Mouse (Mus musculus) liver (tissue): ENCODE results near the gene Gm14180.
"Not testable (repeated sequence)": the region's sequence is repeated elsewhere in the genome, so short reads cannot be mapped to it uniquely, and the experiment has no call there.

Source experiments
- DNase-seq: peaks from one replicate; pipeline ENCODE4 v3.0.0-alpha.2; 2020; ENCODE audit warnings: mixed read lengths

Gene Gm14180

GRCm38 (mm10) chr11:99734190-99734589 is at the start of gene Gm14180:
TSS of gene Gm14180 (minus strand) at chr11:99734290.
- DNase-seq: no peak

- DNase-seq: no peak
Measured at GRCm38 (mm10) chr11:99780604-99781003, 46.5 kb upstream of the Gm14180 start, which contains the start of gene Krtap4-8. TSS of gene Krtap4-8 (minus strand) at chr11:99780704.

GRCm38 (mm10) chr11:99778401-99778800 is 44.3 kb upstream of the Gm14180 start:
- no peak for DNase-seq

GRCm38 (mm10) chr11:99772813-99773212 is 38.7 kb upstream of the Gm14180 start, which contains the start of gene Gm11595:
TSS of gene Gm11595 (minus strand) at chr11:99772913.
- not testable (repeated sequence) for DNase-seq

GRCm38 (mm10) chr11:99768410-99768809 is 34.3 kb upstream of the Gm14180 start:
- DNase-seq: no peak

- DNase-seq: no peak
Measured at GRCm38 (mm10) chr11:99758877-99759276, 24.8 kb upstream of the Gm14180 start.

DNA sequence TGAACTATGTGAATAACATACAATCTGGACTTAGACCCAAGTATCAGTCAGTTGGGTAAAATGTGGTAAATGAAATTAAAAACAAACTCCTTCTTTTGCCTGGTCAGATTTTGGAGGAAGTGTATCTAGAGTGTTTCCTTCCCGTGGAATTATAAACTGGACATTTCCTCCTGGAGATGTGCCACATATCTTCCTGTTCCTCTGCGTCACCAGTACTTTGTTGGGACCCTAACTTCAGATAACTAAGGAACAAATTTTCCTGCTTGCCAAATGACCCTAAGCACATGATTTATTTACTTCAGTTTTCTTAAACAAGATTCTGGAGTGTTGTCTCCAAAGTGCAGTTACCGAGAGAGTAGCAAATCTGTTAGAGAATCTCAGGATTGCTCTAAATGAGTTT is 9.9 kb upstream of the Gm14180 start:
- DNase-seq: no peak

DNA sequence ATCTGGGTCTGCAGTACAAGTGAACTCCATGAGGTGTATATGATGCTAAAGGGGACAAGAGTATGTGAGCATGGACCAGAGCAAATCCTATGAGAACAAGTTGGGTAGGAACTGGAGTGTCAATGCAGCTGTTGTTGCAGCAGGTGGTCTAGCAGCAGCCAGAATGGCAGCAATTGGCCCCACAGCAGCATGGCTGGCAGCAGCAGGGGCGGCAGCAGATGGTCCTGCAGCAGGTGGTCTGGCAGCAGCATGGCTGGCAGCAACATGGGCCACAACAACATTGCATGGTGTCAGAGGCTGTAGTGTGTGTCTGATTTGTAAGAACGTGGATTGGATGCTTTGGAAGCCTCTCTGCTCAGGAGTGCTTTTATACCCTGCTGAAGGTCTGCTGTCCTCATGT is 10.0 kb downstream of the Gm14180 start:
- DNase-seq: no peak

DNA sequence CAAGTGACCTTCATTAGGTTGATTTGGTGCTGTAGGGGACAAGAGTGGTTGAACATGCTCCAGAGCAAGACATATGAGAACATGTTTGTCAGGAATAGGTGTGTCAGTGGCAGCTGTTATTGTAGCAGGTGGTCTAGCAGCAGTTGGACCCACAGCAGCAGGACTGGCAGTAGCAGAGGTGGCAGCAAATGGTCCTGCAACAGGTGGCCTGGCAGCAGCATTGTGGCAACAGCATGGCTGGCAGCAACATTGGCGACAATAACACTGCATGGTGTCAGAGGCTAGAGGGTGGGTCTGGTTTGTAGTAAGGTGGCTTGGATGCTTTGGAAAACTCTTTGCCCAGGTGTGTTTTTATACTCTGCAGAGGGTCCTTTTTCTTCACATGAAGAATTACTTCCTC is 15.3 kb downstream of the Gm14180 start:
- no peak for DNase-seq

DNA sequence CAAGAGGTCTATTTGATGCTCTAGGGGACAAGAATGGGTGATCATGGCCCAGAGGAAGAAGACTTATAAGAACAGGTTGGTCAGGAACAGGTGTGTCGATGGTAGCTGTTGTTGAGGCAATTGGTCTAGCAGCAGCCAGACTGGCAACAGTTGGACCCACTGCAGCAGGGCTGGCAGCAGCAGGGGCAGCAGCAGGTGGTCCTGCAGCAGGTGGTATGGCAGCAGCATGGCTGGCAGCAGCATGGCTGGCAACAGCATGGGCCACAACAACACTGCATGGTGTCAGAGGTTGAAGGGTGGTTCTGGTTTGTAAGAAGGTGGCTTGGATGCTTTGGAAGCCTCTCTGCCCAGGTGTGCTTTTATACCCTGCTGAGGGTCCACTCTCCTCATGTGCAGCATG is 43.6 kb downstream of the Gm14180 start, which contains the start of gene Gm14190:
Gm14190 (minus strand) TSS at position 278 of the 400 bp plus-strand sequence.
- DNase-seq: no peak

- DNase-seq: not testable (repeated sequence)
Measured at GRCm38 (mm10) chr11:99685235-99685634, 48.9 kb downstream of the Gm14180 start.
